Mouse (Mus musculus) right cerebral cortex, adult 18-20 months (tissue): ENCODE data around the gene Slc34a1.
"Not testable (repeated sequence)": the region's sequence is repeated elsewhere in the genome, so short reads cannot be mapped to it uniquely, and the experiment has no call there.

Experiments
- DNase-seq: peaks from one replicate; pipeline ENCODE4 v3.0.0; 2022; ENCODE audit warnings: mixed read lengths

Slc34a1 gene

DNA sequence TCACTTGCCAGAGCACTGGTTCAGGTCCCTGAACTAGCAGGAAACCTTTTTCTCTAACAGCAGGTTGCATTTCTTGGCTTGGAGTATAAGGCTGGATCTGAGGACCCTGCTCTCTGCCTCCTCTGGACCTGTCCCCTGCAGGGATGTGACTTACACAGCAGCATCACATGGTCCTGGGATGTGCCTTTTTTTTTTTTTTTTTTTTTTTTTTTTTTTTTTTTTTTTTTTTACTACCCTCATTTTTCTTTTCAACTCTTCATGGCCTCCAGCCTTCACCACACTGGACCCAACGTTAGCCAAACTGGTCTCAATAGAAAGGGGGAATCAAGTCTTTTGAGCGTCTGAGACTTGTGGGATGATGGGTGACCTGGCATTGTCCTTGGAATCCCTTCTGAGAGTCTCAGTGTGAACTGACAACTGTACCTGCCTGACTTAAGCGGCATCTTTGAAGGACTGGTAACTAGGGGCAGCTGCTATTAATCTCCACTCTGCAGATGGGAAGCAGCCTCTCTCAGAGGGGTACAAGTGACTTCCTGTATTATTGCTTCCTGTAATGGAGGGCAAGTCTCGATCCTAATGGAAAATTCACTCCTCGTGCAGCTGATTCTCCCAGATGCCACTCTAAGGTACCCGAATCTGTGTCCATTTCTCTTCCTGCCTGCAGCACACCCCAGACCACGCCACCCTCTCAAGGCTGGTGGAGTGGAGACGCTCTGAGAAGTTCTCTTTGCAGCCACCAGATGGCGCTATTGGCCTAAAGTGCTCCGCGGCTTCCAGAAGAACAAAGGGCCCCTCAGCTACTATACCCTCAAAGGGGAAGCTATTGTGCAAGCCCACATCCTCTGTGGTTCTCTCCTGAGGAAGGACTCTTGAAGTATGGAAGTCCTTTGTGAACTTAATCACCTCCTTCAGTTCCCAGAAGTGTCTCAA, 7.1 kb downstream of the Slc34a1 start:
- peak; percentile 77 for DNase-seq

DNA sequence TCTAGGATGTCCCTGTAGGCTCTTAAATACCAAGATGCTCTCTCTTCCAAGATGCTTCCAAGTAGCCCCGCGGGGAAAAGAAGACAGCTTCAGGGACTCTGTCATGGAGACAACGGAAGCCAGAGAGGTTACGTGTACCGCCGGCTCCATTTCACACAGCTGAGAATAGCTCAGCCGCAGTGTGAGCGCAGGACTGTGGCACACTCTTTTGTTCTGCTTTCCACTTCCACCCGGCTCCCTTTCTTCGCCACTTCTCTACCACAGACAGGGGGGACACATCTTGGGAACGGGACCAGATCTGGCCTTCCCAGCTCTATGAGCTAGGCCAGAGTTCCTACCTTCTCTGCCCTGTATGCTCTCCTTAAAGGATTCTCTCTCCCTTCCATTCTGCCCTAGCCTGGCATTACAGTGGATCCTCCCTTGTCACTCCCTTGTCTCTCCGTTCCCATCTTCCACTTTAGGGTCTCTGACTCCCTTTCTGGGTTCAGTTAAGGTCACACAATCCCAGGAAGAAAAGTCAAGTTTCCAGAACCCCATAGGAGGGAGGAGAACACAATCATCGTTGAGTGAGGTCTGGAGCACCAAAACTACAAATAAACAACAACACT, 7.9 kb downstream of the Slc34a1 start:
- no peak for DNase-seq

DNA sequence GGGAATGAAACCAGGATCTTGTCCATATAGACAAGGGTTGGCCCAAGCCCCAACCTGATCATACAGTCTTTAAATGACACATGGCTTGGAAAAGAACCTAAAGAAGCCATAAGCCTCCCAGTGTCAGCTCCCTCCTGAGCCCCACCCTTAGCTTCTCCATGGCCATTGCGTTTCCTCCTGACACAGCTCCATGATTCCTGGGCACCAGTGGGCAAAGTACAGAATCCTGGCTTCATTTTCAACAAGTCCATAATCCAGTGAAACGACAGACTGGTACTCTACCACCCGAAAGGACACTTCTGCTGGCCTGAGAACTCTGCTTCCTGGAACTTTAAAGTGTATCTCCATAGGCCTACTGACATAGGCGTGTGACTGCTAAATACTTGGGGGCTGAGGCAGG, 9.4 kb downstream of the Slc34a1 start:
- DNase-seq = no peak

DNA sequence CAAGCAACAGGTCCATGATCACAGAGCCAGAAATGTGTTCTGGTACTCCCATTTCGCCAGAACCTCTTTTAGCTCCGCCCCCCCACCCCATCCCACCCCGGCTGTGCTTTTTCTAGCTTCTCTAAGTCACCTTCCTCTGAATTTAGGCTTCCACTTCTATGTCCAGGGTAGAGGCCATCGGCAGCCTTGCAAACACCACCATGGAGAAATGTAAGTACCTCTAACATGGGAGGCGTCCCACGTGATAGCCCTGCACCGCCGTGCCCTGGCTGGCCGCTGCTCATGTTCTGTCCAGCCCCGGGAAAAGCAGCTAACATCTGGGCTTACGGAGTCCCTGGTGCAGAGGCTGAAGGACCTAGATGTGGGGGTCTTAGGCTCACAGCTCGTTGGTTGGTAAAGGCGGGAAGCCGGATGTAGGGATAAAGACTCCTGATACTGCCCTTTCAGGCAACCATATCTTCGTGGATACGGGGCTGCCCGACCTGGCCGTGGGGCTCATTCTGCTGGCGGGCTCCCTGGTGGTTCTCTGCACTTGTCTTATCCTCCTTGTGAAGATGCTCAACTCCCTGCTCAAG, 10.6 kb downstream of the Slc34a1 start:
- no peak for DNase-seq

GRCm38 (mm10) chr13:55411826-55412225, 13.8 kb downstream of the Slc34a1 start:
- DNase-seq = no peak

- DNase-seq = no peak
Measured at GRCm38 (mm10) chr13:55412643-55413307, 14.8 kb downstream of the Slc34a1 start.

DNA sequence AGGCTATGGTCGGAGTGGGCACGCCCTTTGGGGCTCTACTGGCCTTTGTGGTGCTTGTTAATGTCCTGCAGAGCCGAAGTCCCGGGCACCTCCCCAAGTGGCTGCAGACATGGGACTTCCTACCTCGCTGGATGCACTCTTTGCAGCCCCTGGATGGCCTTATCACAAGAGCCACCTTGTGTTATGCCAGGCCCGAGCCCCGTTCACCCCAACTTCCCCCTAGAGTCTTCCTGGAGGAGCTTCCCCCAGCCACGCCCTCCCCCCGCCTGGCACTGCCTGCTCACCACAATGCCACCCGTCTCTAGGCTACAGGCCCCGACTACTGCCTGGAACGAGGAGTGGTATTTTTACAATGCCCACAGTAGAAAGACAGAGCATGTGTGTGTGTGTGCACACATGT, 15.3 kb downstream of the Slc34a1 start:
- DNase-seq = no peak

GRCm38 (mm10) chr13:55414743-55415380, 16.9 kb downstream of the Slc34a1 start, which contains the start of gene Pfn3:
Gene Pfn3, minus strand, starts transcription at chr13:55415232.
- peak; percentile 87 for DNase-seq

DNA sequence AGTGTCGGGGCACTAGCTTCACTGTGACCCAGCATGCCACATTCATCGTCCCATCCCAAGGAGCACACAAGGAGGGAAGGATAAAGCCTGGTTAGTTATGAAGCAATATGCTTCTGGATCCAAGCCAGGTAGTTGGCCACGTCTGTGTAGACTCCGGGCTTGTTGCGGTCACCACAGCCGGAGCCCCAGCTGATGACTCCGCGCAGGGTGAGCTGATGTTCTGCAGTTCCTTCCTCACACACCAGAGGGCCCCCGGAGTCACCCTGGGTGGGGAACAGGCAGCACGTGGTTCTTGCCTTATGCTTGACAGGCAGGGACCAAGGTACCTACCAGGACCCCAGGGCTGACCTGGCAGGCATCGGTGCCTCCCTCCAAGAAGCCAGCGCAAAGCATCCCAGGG, 20.0 kb downstream of the Slc34a1 start:
- peak; percentile 86 for DNase-seq

DNA sequence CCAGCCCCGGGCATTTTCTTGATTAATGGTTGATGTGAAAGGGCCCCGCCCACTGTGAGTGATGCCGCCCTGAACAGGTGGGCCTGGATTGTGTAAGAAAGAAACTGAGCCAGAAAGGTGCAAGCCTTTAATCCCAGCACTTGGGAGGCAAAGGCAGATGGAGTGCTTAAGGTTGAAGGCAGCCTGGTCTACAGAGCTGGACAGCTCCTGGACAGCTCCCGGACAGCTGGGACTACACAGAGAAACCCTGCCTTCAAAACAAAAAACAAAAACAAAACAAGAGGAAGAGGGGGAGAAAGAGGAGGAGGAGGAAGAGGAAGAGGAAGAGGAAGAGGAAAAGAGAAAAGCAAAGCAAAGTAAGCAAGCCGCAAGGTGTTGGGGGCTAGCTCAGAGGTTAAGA, 21.2 kb downstream of the Slc34a1 start:
- DNase-seq = no peak

- DNase-seq = no peak
Measured at GRCm38 (mm10) chr13:55420018-55420932, 22.3 kb downstream of the Slc34a1 start.

DNA sequence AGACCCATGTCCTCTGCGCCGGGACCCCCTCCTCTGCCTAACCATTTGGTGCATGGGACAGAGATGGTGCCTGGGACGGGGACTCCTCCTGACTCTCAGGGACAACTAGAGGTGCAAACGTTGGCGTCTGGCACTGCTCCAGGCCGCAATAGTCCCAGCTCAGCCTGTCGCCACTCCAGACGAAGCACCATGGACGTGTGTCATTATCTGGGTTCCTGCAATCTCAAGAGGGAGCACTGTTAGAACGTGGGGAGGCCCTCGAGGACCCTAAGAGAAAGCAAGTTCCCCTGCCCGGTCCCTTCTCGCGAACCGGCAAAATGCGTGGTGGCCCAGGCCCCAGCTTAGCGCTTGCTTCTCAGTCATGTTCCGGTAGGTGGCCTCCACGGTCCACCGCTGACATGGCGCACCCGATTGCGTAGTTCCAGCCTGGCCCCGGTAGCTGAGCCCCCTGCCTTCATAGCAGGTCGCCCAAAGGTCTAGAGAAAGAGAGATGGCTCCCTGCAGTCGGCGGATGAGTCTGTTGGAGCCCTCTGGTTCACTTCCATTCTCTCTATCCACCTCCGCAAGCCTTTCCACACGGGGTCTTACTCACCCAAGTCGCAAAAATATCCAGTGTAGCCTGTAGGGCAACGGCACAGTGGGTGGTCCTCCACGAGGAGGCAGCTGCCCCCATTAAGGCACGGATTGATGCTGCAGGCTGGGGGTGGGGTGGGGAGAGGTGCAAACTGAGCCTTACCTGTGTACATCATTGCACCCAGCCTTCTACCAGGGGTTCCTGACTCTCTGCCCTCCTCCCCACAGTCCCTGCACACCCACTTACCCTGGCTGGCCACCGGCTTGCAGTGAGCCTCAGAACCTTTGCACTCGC, 23.2 kb downstream of the Slc34a1 start:
- DNase-seq = peak; percentile 70

DNA sequence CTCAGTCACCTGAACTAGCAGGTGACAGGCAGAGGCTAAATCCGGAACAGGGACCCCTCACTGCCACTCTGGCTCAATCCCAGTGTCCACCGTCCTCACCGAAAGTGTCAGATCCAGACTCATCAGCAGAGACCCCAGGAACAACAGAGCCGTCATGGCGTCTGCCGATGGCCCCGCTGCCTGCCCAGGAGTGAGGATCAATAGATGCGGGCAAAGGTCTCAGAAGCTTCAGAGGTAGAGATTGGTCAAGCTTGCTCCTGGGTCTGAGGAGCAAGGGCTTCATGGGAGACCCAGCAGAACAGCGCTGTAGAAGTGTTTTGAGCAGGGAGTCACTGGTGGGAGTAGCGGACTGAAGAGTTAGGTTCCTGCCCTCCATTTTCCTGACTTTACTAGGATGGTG, 28.6 kb downstream of the Slc34a1 start, which contains the start of gene F12:
F12 (minus strand) TSS at position 181 of the 400 bp plus-strand sequence.
- no peak for DNase-seq

- no peak for DNase-seq
Measured at GRCm38 (mm10) chr13:55429226-55429888, 31.4 kb downstream of the Slc34a1 start.

DNA sequence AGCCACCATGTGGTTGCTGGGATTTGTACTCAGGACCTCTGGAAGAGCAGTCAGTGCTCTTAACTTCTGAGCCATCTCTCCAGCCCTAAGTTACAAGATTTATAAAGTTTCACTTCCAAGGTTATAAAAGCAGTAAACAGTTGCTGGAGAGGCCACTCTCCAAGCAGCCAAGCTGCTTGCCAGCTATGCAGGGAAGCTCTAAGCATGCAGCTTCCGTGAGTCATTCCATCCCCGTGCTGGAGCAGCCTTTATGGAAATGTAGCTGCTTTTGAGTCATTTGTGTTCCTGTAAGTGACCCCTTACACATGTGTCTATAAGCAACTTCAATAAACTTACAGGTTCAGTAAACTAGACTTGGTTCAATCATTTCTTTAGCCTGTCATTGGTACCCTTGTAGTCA, 32.6 kb downstream of the Slc34a1 start:
- no peak for DNase-seq

- no peak for DNase-seq
Measured at GRCm38 (mm10) chr13:55431889-55432685, 34.1 kb downstream of the Slc34a1 start.

- not testable (repeated sequence) for DNase-seq
Measured at GRCm38 (mm10) chr13:55437111-55437629, 39.2 kb downstream of the Slc34a1 start.

DNA sequence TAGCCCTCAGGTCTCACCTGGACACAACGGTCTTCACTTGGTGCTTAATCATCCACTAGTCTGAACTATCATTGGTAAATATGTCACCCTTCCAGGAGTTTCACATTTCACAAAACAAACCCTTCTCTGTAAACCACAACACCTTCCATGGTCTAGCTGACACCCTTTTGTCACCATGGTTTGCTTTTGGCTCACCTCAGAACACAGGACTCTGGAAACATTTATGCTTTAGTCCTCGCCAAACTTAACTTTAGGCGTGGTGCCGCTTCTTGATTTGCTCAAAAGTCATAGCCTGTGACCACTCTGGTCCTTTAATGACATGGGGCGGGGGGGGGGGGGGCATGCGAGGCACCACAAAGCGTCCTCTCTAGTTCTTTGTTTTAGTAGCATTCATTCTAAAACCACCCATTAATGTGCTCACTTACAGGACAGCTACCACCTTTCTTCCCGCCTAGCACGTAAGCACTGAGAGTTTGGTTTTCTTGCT, 45.9 kb downstream of the Slc34a1 start:
- no peak for DNase-seq
